Mouse (Mus musculus) liver, embryonic 11.5 days (tissue): ENCODE results near the gene Prkar2b. TPM values are rescaled to one million over a fixed set of nuclear protein-coding genes. Genes with fewer than 3 reads are reported as not detected.

Source experiments
- ATAC-seq: fragments of 200-750 bp; cut with Nextera tagmentation; replicated peaks from 2 replicates; pipeline ENCODE4 v1.8.0; 2017; ENCODE audit warnings: moderate number of reproducible peaks, mild to moderate bottlenecking, moderate TSS enrichment, moderate library complexity; ENCODE audit not compliant: low FRiP score
- DNase-seq: peaks from one replicate; pipeline ENCODE4 v3.0.0-alpha.2; 2017; ENCODE audit warnings: low spot score
- H3K27ac ChIP-seq: fragments of 300-500 bp; sonication (generic); 2 replicates; pipeline ENCODE4 v1.5.1; 2014; ENCODE audit warnings: mild to moderate bottlenecking, low read depth, low read length, control low read depth
- H3K27me3 ChIP-seq: fragments of 300-500 bp; sonication (generic); replicated peaks from 2 replicates; pipeline ENCODE4 v1.6.1; 2014; ENCODE audit warnings: low read length, mixed read lengths; ENCODE audit not compliant: control insufficient read depth, insufficient read depth
- H3K36me3 ChIP-seq: fragments of 300-500 bp; sonication (generic); 2 replicates; pipeline ENCODE4 v1.6.1; 2014; ENCODE audit warnings: mild to moderate bottlenecking, low read length, moderate library complexity, mixed read lengths; ENCODE audit not compliant: control insufficient read depth, insufficient read depth
- H3K4me1 ChIP-seq: fragments of 300-500 bp; sonication (generic); replicated peaks from 2 replicates; pipeline ENCODE4 v1.6.1; 2014; ENCODE audit warnings: low read length, mixed read lengths; ENCODE audit not compliant: control insufficient read depth, insufficient read depth
- H3K4me2 ChIP-seq: fragments of 300-500 bp; sonication (generic); 2 replicates; pipeline ENCODE4 v1.6.1; 2014; ENCODE audit warnings: mild to moderate bottlenecking, control low read depth, moderate library complexity
- H3K4me3 ChIP-seq: fragments of 300-500 bp; sonication (generic); 2 replicates; pipeline ENCODE4 v1.5.1; 2014; ENCODE audit warnings: low read depth, low read length, control low read depth
- H3K9ac ChIP-seq: fragments of 300-500 bp; sonication (generic); 2 replicates; pipeline ENCODE4 v1.6.1; 2014; ENCODE audit warnings: low read depth, low read length, control low read depth
- H3K9me3 ChIP-seq: fragments of 300-500 bp; sonication (generic); 2 replicates; pipeline ENCODE4 v1.6.1; 2016; ENCODE audit warnings: low read length, inconsistent platforms, mixed read lengths; ENCODE audit not compliant: control insufficient read depth
- whole genome bisulfite sequencing: fragments of 180-500 bp; shearing (Covaris S2); extraction: QIAGEN DNeasy Blood & Tissue Kit; methylation state at CpG from one replicate; pipeline ENCODE4 v1.1.7; 2014; 5-methylcytosine and 5-hydroxymethylcytosine counted together
- polyA plus RNA-seq: library from polyadenylated mRNA; unstranded; fragments of >200 nt; fragmentation: Nextera tagmentation; extraction: Ambion mirVana; gene quantifications from 2 replicates; pipeline ENCODE4 v1.2.1, GENCODE M21; 2014

Prkar2b gene
- polyA plus RNA-seq, 1 experiment from 2014 or later, result 103 TPM

GRCm38 (mm10) chr12:32009267-32009984, 51.7 kb downstream of the Prkar2b start:
- Histone ChIP-seq H3K4me3 (peak overlapping the region; percentile 28), H3K36me3 (no peaks in the 10 kb centered on the region), H3K27me3 (no peaks in the 10 kb centered on the region), H3K9me3 (no peaks in the 10 kb centered on the region), H3K4me2 (peak overlapping the region; percentile 48), H3K4me1 (peaks cover 14% of the 10 kb centered on the region), H3K9ac (peak overlapping the region; percentile 20; the same call in 1 of the 2 replicates), H3K27ac (peak overlapping the region; percentile 64)
- DNase-seq, result peak; percentile 41
- 12% methylated on average over 8 of the region's 8 CpGs for WGBS
- ATAC-seq, result peak; percentile 34

- H3K27ac ChIP-seq, result no peak overlapping the region; the same call in 1 of the 2 replicates
- ATAC-seq, result no peak
- 65% methylated on average over 5 of the region's 5 CpGs for WGBS
Measured at GRCm38 (mm10) chr12:32008728-32009127, 52.4 kb downstream of the Prkar2b start.

GRCm38 (mm10) chr12:32007646-32008045, 53.5 kb downstream of the Prkar2b start:
- H3K9ac ChIP-seq, result no peak overlapping the region

More at GRCm38 (mm10) chr12:32008728-32009127, 52.4 kb downstream of the Prkar2b start:
- Histone ChIP-seq H3K9ac (no peak overlapping the region), H3K9me3 (no peaks in the 10 kb centered on the region), H3K4me1 (peaks cover 12% of the 10 kb centered on the region), H3K27me3 (no peaks in the 10 kb centered on the region), H3K4me2 (no peak overlapping the region), H3K36me3 (no peaks in the 10 kb centered on the region), H3K4me3 (no peak overlapping the region)
- peak; percentile 30 for DNase-seq

GRCm38 (mm10) chr12:32007040-32007439, 54.1 kb downstream of the Prkar2b start:
- Histone ChIP-seq H3K4me1 (peaks cover 12% of the 10 kb centered on the region), H3K4me2 (no peak overlapping the region), H3K4me3 (no peak overlapping the region), H3K27me3 (no peaks in the 10 kb centered on the region), H3K9ac (no peak overlapping the region), H3K27ac (no peak overlapping the region), H3K36me3 (no peaks in the 10 kb centered on the region), H3K9me3 (no peaks in the 10 kb centered on the region)
- ATAC-seq (no peak), DNase-seq (peak; percentile 7)
- 90% methylated on average over 8 of the region's 8 CpGs for WGBS

More at GRCm38 (mm10) chr12:32007646-32008045, 53.5 kb downstream of the Prkar2b start:
- WGBS, result 88% methylated on average over 4 of the region's 4 CpGs
- no peak overlapping the region for H3K4me2 ChIP-seq
- no peaks in the 10 kb centered on the region for H3K36me3 ChIP-seq
- H3K4me3 ChIP-seq, result no peak overlapping the region
- H3K4me1 ChIP-seq, result peaks cover 12% of the 10 kb centered on the region
- ATAC-seq, result no peak
- H3K9me3 ChIP-seq, result no peaks in the 10 kb centered on the region
- no peak for DNase-seq
- H3K27me3 ChIP-seq, result no peaks in the 10 kb centered on the region
- no peak overlapping the region for H3K27ac ChIP-seq

- 87% methylated on average over 10 of the region's 10 CpGs for whole genome bisulfite sequencing
- Histone ChIP-seq H3K4me1 (peaks cover 12% of the 10 kb centered on the region), H3K9ac (no peak overlapping the region), H3K9me3 (no peaks in the 10 kb centered on the region), H3K36me3 (no peaks in the 10 kb centered on the region), H3K27me3 (no peaks in the 10 kb centered on the region), H3K4me2 (no peak overlapping the region), H3K27ac (no peak overlapping the region), H3K4me3 (no peak overlapping the region)
- ATAC-seq (no peak), DNase-seq (peak; percentile 20)
Measured at GRCm38 (mm10) chr12:32006391-32006929, 54.6 kb downstream of the Prkar2b start.

- WGBS, result 46% methylated on average over 7 of the region's 7 CpGs
- Histone ChIP-seq H3K9ac (no peak overlapping the region), H3K27me3 (no peaks in the 10 kb centered on the region), H3K9me3 (no peaks in the 10 kb centered on the region), H3K4me2 (no peak overlapping the region), H3K4me3 (no peak overlapping the region), H3K36me3 (no peaks in the 10 kb centered on the region), H3K4me1 (peaks cover 39% of the 10 kb centered on the region), H3K27ac (no peak overlapping the region)
- DNase-seq (peak; percentile 31), ATAC-seq (no peak)
Measured at GRCm38 (mm10) chr12:32000464-32000863, 60.6 kb downstream of the Prkar2b start.

GRCm38 (mm10) chr12:31998706-31999105, 62.4 kb downstream of the Prkar2b start:
- 65% methylated on average over 5 of the region's 5 CpGs for WGBS
- ATAC-seq (no peak), DNase-seq (no peak)
- no peaks in the 10 kb centered on the region for H3K27me3 ChIP-seq
- H3K4me1 ChIP-seq, result peaks cover 39% of the 10 kb centered on the region
- no peaks in the 10 kb centered on the region for H3K9me3 ChIP-seq
- no peak overlapping the region for H3K4me2 ChIP-seq
- H3K27ac ChIP-seq, result no peak overlapping the region
- H3K4me3 ChIP-seq, result no peak overlapping the region
- H3K36me3 ChIP-seq, result no peaks in the 10 kb centered on the region
- H3K9ac ChIP-seq, result no peak overlapping the region

GRCm38 (mm10) chr12:31997328-31997878, 63.7 kb downstream of the Prkar2b start:
- H3K9ac ChIP-seq, result no peak overlapping the region
- no peak overlapping the region for H3K27ac ChIP-seq
- 35% methylated on average over 3 of the region's 3 CpGs for WGBS

More at GRCm38 (mm10) chr12:31997328-31997878, 63.7 kb downstream of the Prkar2b start:
- H3K4me2 ChIP-seq, result no peak overlapping the region; the same call in 1 of the 2 replicates
- no peaks in the 10 kb centered on the region for H3K36me3 ChIP-seq
- no peaks in the 10 kb centered on the region for H3K9me3 ChIP-seq
- ATAC-seq (0 out of 2 replicates have a peak, but pooled peaks have one; percentile 14), DNase-seq (peak; percentile 23)
- no peaks in the 10 kb centered on the region for H3K27me3 ChIP-seq
- H3K4me1 ChIP-seq, result peaks cover 39% of the 10 kb centered on the region
- H3K4me3 ChIP-seq, result no peak overlapping the region
